Mouse (Mus musculus) E14TG2a.4 (cell line): Measurements from ENCODE around the gene Izumo1.

Experiments
- CTCF ChIP-seq: conservative IDR thresholded peaks from 2 replicates; pipeline ENCODE4 v1.5.1; 2014; ENCODE audit warnings: low read length
- NANOG ChIP-seq: IDR thresholded peaks from 2 replicates; pipeline ENCODE4 v1.6.1; 2014; ENCODE audit warnings: borderline replicate concordance, low read length, mixed read lengths
- POU5F1 ChIP-seq: IDR thresholded peaks from 2 replicates; pipeline ENCODE4 v1.6.1; 2014; ENCODE audit warnings: low read length, borderline replicate concordance

DNA sequence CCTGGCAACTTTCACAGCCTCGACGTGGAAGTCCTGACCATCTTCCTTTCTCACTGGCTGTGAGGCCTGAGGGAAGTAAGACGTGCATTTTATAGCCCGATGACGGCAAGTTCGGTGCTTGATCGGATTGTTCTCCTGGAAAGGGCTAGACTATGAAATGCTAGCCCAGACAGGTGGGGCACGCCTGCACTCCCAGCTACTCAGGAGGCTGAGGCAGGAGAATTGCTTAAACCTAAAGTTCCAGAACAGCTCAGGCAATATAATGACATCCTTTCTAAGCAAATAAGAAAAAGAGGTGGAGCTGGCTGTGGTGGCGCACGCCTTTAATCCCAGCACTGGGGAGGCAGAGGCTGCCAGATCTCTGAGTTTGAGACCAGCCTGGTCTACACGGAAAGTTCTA lies 1.9 kb downstream of the Izumo1 start:
- TF ChIP-seq CTCF, result no peak
- TF ChIP-seq POU5F1, result no peak
- TF ChIP-seq NANOG, result no peak
